In the genomic region with DNA sequence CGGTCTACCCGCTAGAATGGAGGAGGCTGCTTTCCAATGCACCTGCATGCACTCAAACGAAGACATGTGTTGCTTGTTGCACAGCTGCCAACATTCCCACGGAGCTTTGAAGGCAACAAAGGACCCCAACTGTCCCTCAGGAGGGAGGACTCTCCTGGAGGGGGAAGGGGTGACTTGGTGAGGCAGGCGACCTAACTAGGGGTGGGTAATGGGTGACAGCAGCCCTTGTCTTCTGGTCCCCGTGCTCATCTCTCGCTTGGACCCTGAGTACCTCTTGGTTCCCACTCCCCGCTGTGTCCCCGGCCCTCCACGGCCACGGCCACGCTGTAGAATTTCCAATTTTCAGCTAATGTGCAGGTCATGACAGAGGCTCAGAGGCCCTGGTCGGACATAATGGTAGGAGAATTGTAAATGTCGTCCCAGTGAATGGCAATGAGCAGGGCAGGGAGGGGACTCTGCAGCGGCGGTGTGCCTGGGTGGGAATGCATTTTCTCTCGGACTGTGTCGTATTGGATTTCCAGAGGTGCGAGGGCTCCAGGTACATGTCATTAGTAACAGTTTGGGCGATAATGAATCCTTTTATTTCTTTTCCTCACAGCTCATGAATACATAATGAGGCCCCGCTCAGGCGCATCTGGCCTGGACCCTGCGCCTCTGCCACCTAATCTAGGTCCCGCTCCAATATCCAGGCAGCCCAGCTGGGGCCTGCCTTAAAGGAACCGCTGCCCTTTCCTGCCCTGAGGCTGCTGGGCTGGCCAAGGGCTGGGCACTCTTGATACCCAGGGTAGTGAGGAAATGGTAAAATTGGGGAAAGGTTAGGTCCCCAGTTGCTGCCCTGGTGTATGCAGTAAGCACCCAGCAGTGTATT, we compare ENCODE assay signal across 25 mouse cellular contexts. TPM values are rescaled to one million over a fixed set of nuclear protein-coding genes. Genes with fewer than 3 reads are reported as not detected.
DNase-seq lines count a peak whose midpoint lies in the region; ATAC-seq and TF ChIP-seq lines count a peak whose summit lies in the region.
"Had no signal": no experiment of that assay in that cellular context is flagged by ENCODE, and none has a peak within 500 bp of the region (broad histone marks: within the 10 kb centered on the region; RNA-seq: fewer than 3 reads in every experiment).

No protein-coding gene starts in this region.

- no peak for TF ChIP-seq CTCF in E14TG2a.4 (conservative IDR thresholded peaks at IDR 0.05; ENCODE audit: low read length)

- H3K27ac ChIP-seq in hindbrain, embryonic 15.5 days (replicated peaks): no peak overlapping the region
- H3K27ac ChIP-seq in neural tube, embryonic 12.5 days: no peak overlapping the region
- H3K27ac ChIP-seq: kidney, postnatal 0 days; limb, embryonic 13.5 days; liver, embryonic 13.5 days; macrophage had no signal

- 25% methylated on average over 25 of the region's 25 CpGs for WGBS in hindbrain, embryonic 15.5 days
- 26% methylated on average over 25 of the region's 25 CpGs for WGBS in neural tube, embryonic 12.5 days

- peaks cover 29% of the 10 kb centered on the region for H3K27me3 ChIP-seq in E14TG2a.4 (ENCODE audit: insufficient read depth, low read length)
- H3K27me3 ChIP-seq in hindbrain, embryonic 15.5 days: no peaks in the 10 kb centered on the region
- H3K27me3 ChIP-seq in neural tube, embryonic 12.5 days (replicated peaks): peaks cover 3% of the 10 kb centered on the region; the same call in 1 of the 2 replicates
- H3K27me3 ChIP-seq: Patski had no signal

- DNase-seq in embryo, embryonic 11 days: peak; percentile 28
- no peak for DNase-seq in embryo, embryonic 10.5 days (ENCODE audit: low spot score)
- no peak for DNase-seq in cerebellum, postnatal 14 days
- no peak for DNase-seq in gastrocnemius, postnatal 36 days
- DNase-seq: adrenal gland, postnatal 14 days; cerebellum, adult 11 months; cerebellum, postnatal 25 days; kidney, adult 11 months; liver, embryonic 13.5 days; lung, embryonic 14.5 days; thymus, postnatal 25 days had no signal

- intact Hi-C loops in gastrocnemius, postnatal 36 days (cut with DNase I): no loop called here

- H3K36me3 ChIP-seq in E14TG2a.4 (ENCODE audit: insufficient read depth, low read length): no peaks in the 10 kb centered on the region
- no peaks in the 10 kb centered on the region for H3K36me3 ChIP-seq in hindbrain, embryonic 15.5 days
- no peaks in the 10 kb centered on the region for H3K36me3 ChIP-seq in neural tube, embryonic 12.5 days
- H3K36me3 ChIP-seq: limb, embryonic 13.5 days; liver, embryonic 13.5 days had no signal

- no peaks in the 10 kb centered on the region for H3K9me3 ChIP-seq in E14TG2a.4 (ENCODE audit: low read length)
- H3K9me3 ChIP-seq in hindbrain, embryonic 15.5 days: no peaks in the 10 kb centered on the region
- H3K9me3 ChIP-seq in neural tube, embryonic 12.5 days: no peaks in the 10 kb centered on the region
- H3K9me3 ChIP-seq: limb, embryonic 13.5 days; liver, embryonic 13.5 days had no signal

- 0 out of 2 replicates have a peak overlapping the region, but pooled peaks have one; percentile 4 for H3K4me3 ChIP-seq in E14TG2a.4 (replicated peaks; ENCODE audit: low read length)
- no peak overlapping the region for H3K4me3 ChIP-seq in hindbrain, embryonic 15.5 days
- no peak overlapping the region for H3K4me3 ChIP-seq in neural tube, embryonic 12.5 days
- H3K4me3 ChIP-seq: limb, embryonic 13.5 days; liver, embryonic 13.5 days had no signal

- H3K9ac ChIP-seq in hindbrain, embryonic 15.5 days: no peak overlapping the region
- no peak overlapping the region for H3K9ac ChIP-seq in neural tube, embryonic 12.5 days
- H3K9ac ChIP-seq: limb, embryonic 13.5 days; liver, embryonic 13.5 days; lung, embryonic 14.5 days had no signal

- peaks cover 17% of the 10 kb centered on the region for H3K4me1 ChIP-seq in E14TG2a.4 (replicated peaks; ENCODE audit: low read depth, low read length)
- H3K4me1 ChIP-seq in hindbrain, embryonic 15.5 days (replicated peaks): peaks cover 8% of the 10 kb centered on the region; the same call in 1 of the 2 replicates
- H3K4me1 ChIP-seq in neural tube, embryonic 12.5 days: peaks cover 15% of the 10 kb centered on the region
- H3K4me1 ChIP-seq: liver, embryonic 13.5 days had no signal

- ATAC-seq in hindbrain, embryonic 15.5 days (ENCODE audit: low FRiP score, low read depth): peak; percentile 23; the same call in 1 of the 2 replicates
- ATAC-seq in neural tube, embryonic 12.5 days (ENCODE audit: low FRiP score, low read depth): peak; percentile 33; the same call in 1 of the 2 replicates
- no peak for ATAC-seq in megakaryocyte-erythroid progenitor cell, adult 5-6 weeks (replicated peaks; ENCODE audit: low FRiP score, low TSS enrichment, poor library complexity, severe bottlenecking)
- ATAC-seq: forebrain, embryonic 16.5 days; Patski had no signal

- no peak overlapping the region for H3K4me2 ChIP-seq in hindbrain, embryonic 15.5 days
- peak overlapping the region; percentile 0; the same call in 1 of the 2 replicates for H3K4me2 ChIP-seq in neural tube, embryonic 12.5 days (replicated peaks)
- H3K4me2 ChIP-seq: limb, embryonic 13.5 days; liver, embryonic 13.5 days; lung, embryonic 14.5 days had no signal

RNA-seq across cellular contexts. Expression of gene Tas1r2, which starts 57.4 kb away (rescaled TPM):
- polyA plus RNA-seq in hindbrain, embryonic 15.5 days (2015; fragmentation: Nextera tagmentation; extraction: Ambion mirVana): not detected in 2 replicates
- not detected in 2 replicates for polyA plus RNA-seq in neural tube, embryonic 12.5 days (2016; fragmentation: Nextera tagmentation; extraction: Ambion mirVana)
- not detected in 2 replicates for total RNA-seq in megakaryocyte-erythroid progenitor cell, adult 5-6 weeks (2014; fragmentation: Nextera tagmentation)
- total RNA-seq in megakaryocyte-erythroid progenitor cell, adult 5-6 weeks (2017): not detected in 2 replicates
- total RNA-seq in gastrocnemius, postnatal 36 days (2021): not detected
- total RNA-seq: adrenal gland, postnatal 14 days; gastrocnemius, postnatal 4 days; layer of hippocampus, postnatal 14 days; left cerebral cortex, postnatal 14 days; monocyte, adult 5-6 weeks had no signal
- polyA plus RNA-seq: forebrain, embryonic 16.5 days; heart, postnatal 0 days; kidney, postnatal 0 days; limb, embryonic 13.5 days; liver, embryonic 13.5 days; lung, embryonic 14.5 days; macrophage had no signal
